Mouse (Mus musculus): ENCODE data around the gene Gm45618. TPM values are rescaled to one million over a fixed set of nuclear protein-coding genes. Genes with fewer than 3 reads are reported as not detected.

Gene Gm45618
- total RNA-seq, 2 experiments from 2014 or later: not detected

Other genes with a start within 250 kb of the Gm45618 start
- gene Tollip, start 202.2 kb downstream of the Gm45618 start, total RNA-seq (2021): 10 to 100 TPM; 43.0 to 49.4 TPM
- gene Brsk2, start 171.0 kb downstream of the Gm45618 start, total RNA-seq (2021): 1 to 10 TPM; 2.8 to 4.7 TPM
- gene Mob2, start 59.7 kb downstream of the Gm45618 start, total RNA-seq (2021): 10 to 100 TPM; 46.8 to 47.4 TPM
- gene Dusp8, start 24.9 kb downstream of the Gm45618 start, total RNA-seq (2021): 10 to 100 TPM in 1 of 2 experiments, 1 to 10 TPM in 1; 7.6 to 11.4 TPM
- gene Gm39115, start 15.3 kb upstream of the Gm45618 start, total RNA-seq (2021): not detected
- gene Gm45337, start 23.9 kb upstream of the Gm45618 start, total RNA-seq (2021): not detected
- not detected for gene Gm29735, start 36.4 kb upstream of the Gm45618 start, total RNA-seq (2021)
- not detected for gene Gm4553, start 45.0 kb upstream of the Gm45618 start, total RNA-seq (2021)
- not detected for gene Krtap5-2, start 55.3 kb upstream of the Gm45618 start, total RNA-seq (2021)
- not detected for gene Gm10153, start 69.7 kb upstream of the Gm45618 start, total RNA-seq (2021)
- not detected for gene Krtap5-3, start 80.6 kb upstream of the Gm45618 start, total RNA-seq (2021)
- not detected for gene Gm7579, start 91.1 kb upstream of the Gm45618 start, total RNA-seq (2021)
- not detected for gene Krtap5-5, start 109.2 kb upstream of the Gm45618 start, total RNA-seq (2021)
- gene Gm40460, start 120.3 kb upstream of the Gm45618 start, total RNA-seq (2021): not detected
- gene Gm2431, start 137.6 kb upstream of the Gm45618 start, total RNA-seq (2021): not detected
- gene Gm4559, start 153.6 kb upstream of the Gm45618 start, total RNA-seq (2021): not detected
- gene Krtap5-1, start 176.4 kb upstream of the Gm45618 start, total RNA-seq (2021): not detected
- gene Krtap5-4, start 182.8 kb upstream of the Gm45618 start, total RNA-seq (2021): not detected

All from adrenal gland, postnatal 10 days (tissue).